Mouse (Mus musculus) kidney, embryonic 15.5 days (tissue): ENCODE measurements around the gene Pds5a. TPM values are rescaled to one million over a fixed set of nuclear protein-coding genes. Genes with fewer than 3 reads are reported as not detected.
A peak's percentile ranks its signal among the peaks of the same experiment; 100 is the strongest.

Source experiments
- ATAC-seq: fragments of 200-750 bp; cut with Nextera tagmentation; replicated peaks from 2 replicates; pipeline ENCODE4 v1.8.0; 2017; ENCODE audit warnings: moderate TSS enrichment; ENCODE audit not compliant: low FRiP score
- H3K27ac ChIP-seq: fragments of 300-500 bp; sonication (generic); 2 replicates; pipeline ENCODE4 v1.5.1; 2015; ENCODE audit warnings: mild to moderate bottlenecking, inconsistent platforms
- H3K27me3 ChIP-seq: fragments of 300-500 bp; sonication (generic); 2 replicates; pipeline ENCODE4 v1.6.1; 2015; ENCODE audit warnings: inconsistent platforms
- H3K36me3 ChIP-seq: fragments of 300-500 bp; sonication (generic); 2 replicates; pipeline ENCODE4 v1.6.1; 2015; ENCODE audit warnings: inconsistent platforms
- H3K4me1 ChIP-seq: fragments of 300-500 bp; sonication (generic); 2 replicates; pipeline ENCODE4 v1.6.1; 2015; ENCODE audit warnings: inconsistent platforms
- H3K4me2 ChIP-seq: fragments of 300-500 bp; sonication (generic); 2 replicates; pipeline ENCODE4 v1.6.1; 2015; ENCODE audit warnings: moderate library complexity, mild to moderate bottlenecking, inconsistent platforms
- H3K4me3 ChIP-seq: fragments of 300-500 bp; sonication (generic); replicated peaks from 2 replicates; pipeline ENCODE4 v1.5.1; 2015; ENCODE audit warnings: mild to moderate bottlenecking, inconsistent platforms
- H3K9ac ChIP-seq: fragments of 300-500 bp; sonication (generic); 2 replicates; pipeline ENCODE4 v1.6.1; 2015; ENCODE audit warnings: mild to moderate bottlenecking, inconsistent platforms
- H3K9me3 ChIP-seq: fragments of 300-500 bp; sonication (generic); replicated peaks from 2 replicates; pipeline ENCODE4 v1.6.1; 2016; ENCODE audit warnings: inconsistent platforms
- WGBS: fragments of 180-500 bp; shearing (Covaris S2); methylation state at CpG from one replicate; pipeline ENCODE4 v1.1.7; 2015; ENCODE audit warnings: mixed read lengths; 5-methylcytosine and 5-hydroxymethylcytosine counted together
- polyA plus RNA-seq: library from polyadenylated mRNA; unstranded; fragments of >200 nt; fragmentation: Nextera tagmentation; extraction: Ambion mirVana; gene quantifications from 2 replicates; pipeline ENCODE4 v1.2.1, GENCODE M21; 2015

Gene Pds5a
- polyA plus RNA-seq, 1 experiment from 2014 or later: 66.8 TPM

GRCm38 (mm10) chr5:65606820-65607219 is 91.3 kb downstream of the Pds5a start:
- Histone ChIP-seq H3K9ac (no peak overlapping the region), H3K4me3 (no peak overlapping the region), H3K27ac (no peak overlapping the region), H3K4me1 (no peaks in the 10 kb centered on the region), H3K27me3 (no peaks in the 10 kb centered on the region), H3K9me3 (no peaks in the 10 kb centered on the region), H3K4me2 (no peak overlapping the region), H3K36me3 (peaks cover 39% of the 10 kb centered on the region)
- no peak for ATAC-seq
- 92% methylated on average over 1 of the region's 1 CpGs for WGBS

GRCm38 (mm10) chr5:65599681-65600080 is 98.4 kb downstream of the Pds5a start:
- H3K27me3 ChIP-seq: no peaks in the 10 kb centered on the region
- H3K4me3 ChIP-seq: no peak overlapping the region
- no peaks in the 10 kb centered on the region for H3K9me3 ChIP-seq
- H3K36me3 ChIP-seq: peaks cover 59% of the 10 kb centered on the region
- ATAC-seq: no peak
- H3K9ac ChIP-seq: no peak overlapping the region
- WGBS: 90% methylated on average over 7 of the region's 7 CpGs
- no peak overlapping the region for H3K27ac ChIP-seq
- no peaks in the 10 kb centered on the region for H3K4me1 ChIP-seq
- H3K4me2 ChIP-seq: no peak overlapping the region

DNA sequence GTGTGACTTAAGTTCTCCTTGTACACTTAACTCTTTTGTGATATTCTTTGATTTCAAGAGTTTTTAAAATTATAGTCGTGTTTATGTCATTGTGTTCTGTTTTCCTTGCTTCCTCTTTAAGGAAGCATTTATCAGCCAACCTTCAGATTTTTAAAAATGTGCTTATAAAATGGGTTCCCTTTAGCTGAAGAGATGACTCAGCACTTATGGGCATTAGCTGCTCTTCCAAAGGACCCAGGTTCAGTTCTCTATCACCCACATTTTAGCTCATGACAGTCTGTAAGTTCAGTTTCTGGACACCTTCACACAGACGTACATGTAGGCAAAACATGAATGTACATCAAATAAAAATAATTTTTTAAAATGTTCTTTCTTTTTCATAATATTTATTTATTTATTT is 105.7 kb downstream of the Pds5a start:
- Histone ChIP-seq H3K9ac (no peak overlapping the region), H3K36me3 (peaks cover 52% of the 10 kb centered on the region), H3K4me3 (no peak overlapping the region), H3K4me2 (no peak overlapping the region), H3K27me3 (no peaks in the 10 kb centered on the region), H3K4me1 (no peaks in the 10 kb centered on the region), H3K27ac (no peak overlapping the region), H3K9me3 (no peaks in the 10 kb centered on the region)
- ATAC-seq: no peak
- WGBS: 96% methylated on average over 2 of the region's 2 CpGs

GRCm38 (mm10) chr5:65590199-65590598 is 107.9 kb downstream of the Pds5a start:
- whole genome bisulfite sequencing: 92% methylated on average over 1 of the region's 1 CpGs
- Histone ChIP-seq H3K4me3 (no peak overlapping the region), H3K36me3 (peaks cover 56% of the 10 kb centered on the region), H3K9ac (no peak overlapping the region), H3K27me3 (no peaks in the 10 kb centered on the region), H3K4me2 (no peak overlapping the region), H3K27ac (no peak overlapping the region), H3K4me1 (no peaks in the 10 kb centered on the region), H3K9me3 (no peaks in the 10 kb centered on the region)
- ATAC-seq: no peak

DNA sequence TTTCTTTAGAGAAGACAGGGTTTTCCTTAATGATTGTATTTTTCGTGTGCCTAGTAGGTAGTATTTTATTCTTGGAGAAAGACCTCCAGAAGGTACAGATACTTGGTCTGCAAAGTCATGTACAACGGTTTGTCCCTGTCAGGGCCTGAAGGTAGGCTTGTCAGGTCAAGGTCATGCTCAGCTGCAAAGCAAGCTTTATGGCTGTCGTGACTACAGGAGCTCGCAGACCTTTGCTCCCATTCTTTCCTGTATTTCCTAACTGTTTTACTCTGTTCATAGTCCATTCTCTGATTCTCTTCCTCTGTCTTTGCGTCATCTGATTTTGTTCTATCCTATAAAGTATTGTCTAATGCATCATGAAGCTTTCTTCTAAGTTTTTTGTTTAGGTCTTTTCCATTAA is 111.8 kb downstream of the Pds5a start:
- Histone ChIP-seq H3K36me3 (peaks cover 51% of the 10 kb centered on the region), H3K4me3 (no peak overlapping the region), H3K9me3 (no peaks in the 10 kb centered on the region), H3K27ac (no peak overlapping the region), H3K4me2 (no peak overlapping the region), H3K4me1 (no peaks in the 10 kb centered on the region), H3K27me3 (no peaks in the 10 kb centered on the region), H3K9ac (no peak overlapping the region)
- ATAC-seq: no peak
- WGBS: 78% methylated on average over 5 of the region's 5 CpGs

DNA sequence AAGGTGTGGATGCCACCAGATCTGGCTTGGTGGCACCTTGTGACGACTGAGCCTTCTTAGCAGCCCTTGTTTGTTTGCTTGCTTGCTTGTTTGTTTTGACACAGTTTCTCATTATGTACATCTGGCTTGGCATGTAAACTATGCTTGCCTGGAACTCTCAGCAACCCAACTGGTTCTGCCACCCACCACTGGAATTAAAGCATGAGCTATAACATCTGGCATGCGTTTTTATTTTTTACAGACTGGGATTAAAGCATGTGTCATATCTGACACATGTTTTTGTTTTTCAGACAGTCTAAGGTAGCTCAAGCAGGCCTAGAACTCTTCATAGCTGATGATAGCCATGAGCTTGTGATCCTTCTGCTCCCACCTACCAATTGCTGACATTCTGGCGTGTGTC is 119.5 kb downstream of the Pds5a start:
- Histone ChIP-seq H3K36me3 (peaks cover 53% of the 10 kb centered on the region), H3K4me2 (no peak overlapping the region), H3K9me3 (no peaks in the 10 kb centered on the region), H3K27me3 (no peaks in the 10 kb centered on the region), H3K27ac (no peak overlapping the region), H3K9ac (no peak overlapping the region), H3K4me1 (no peaks in the 10 kb centered on the region), H3K4me3 (no peak overlapping the region)
- 82% methylated on average over 3 of the region's 3 CpGs for WGBS
- ATAC-seq: no peak

DNA sequence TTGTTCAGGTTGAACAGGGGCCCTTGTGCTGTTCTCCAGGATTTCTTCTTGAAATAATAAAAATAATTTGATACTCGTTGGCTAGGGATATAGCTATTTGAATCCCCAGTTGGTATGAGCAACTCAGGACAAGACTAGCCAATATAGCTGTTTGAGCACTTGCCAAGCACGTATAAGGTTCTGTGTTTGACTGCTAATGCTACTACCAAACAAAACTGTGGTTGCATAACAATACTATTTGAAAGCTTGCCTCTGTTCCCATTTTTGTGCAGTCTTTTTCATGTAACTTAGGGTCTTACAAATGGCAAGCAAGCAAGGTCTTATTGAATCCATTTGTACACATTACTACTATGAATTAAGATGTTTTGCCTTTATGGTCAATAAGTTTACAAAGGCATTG is 122.2 kb downstream of the Pds5a start:
- Histone ChIP-seq H3K4me2 (no peak overlapping the region), H3K9me3 (no peaks in the 10 kb centered on the region), H3K4me3 (no peak overlapping the region), H3K4me1 (no peaks in the 10 kb centered on the region), H3K27ac (no peak overlapping the region), H3K9ac (no peak overlapping the region), H3K27me3 (no peaks in the 10 kb centered on the region), H3K36me3 (peaks cover 45% of the 10 kb centered on the region)
- 81% methylated on average over 2 of the region's 2 CpGs for WGBS
- ATAC-seq: no peak

DNA sequence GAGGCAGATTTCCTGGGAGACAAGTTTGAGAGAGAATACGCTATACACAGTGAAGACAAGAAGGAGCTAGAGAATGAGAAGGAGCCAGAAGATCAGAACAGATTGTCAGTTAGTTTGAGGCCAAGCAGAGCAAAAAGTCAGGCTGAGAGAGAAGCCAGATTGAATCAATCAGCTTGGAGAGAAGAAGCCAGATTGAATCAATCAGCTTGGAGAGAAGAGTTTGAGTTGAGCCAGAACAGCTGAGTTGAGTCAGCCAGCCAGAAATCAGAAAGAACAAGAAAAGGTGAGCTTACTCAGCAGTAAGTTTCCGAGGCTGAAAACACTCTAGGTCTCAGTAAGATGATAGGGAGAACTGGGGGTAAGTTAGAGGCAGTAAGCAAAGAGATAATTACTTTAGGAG is 123.2 kb downstream of the Pds5a start:
- H3K27me3 ChIP-seq: no peaks in the 10 kb centered on the region
- no peaks in the 10 kb centered on the region for H3K4me1 ChIP-seq
- H3K9ac ChIP-seq: no peak overlapping the region
- ATAC-seq: no peak
- H3K4me2 ChIP-seq: no peak overlapping the region
- WGBS: 68% methylated on average over 2 of the region's 2 CpGs
- no peak overlapping the region for H3K4me3 ChIP-seq
- H3K36me3 ChIP-seq: peaks cover 45% of the 10 kb centered on the region
- no peak overlapping the region for H3K27ac ChIP-seq
- H3K9me3 ChIP-seq: no peaks in the 10 kb centered on the region

- ATAC-seq: no peak
- WGBS: 69% methylated on average over 2 of the region's 2 CpGs
These were observed 132.6 kb downstream of the Pds5a start for GRCm38 (mm10) chr5:65565486-65565885.

DNA sequence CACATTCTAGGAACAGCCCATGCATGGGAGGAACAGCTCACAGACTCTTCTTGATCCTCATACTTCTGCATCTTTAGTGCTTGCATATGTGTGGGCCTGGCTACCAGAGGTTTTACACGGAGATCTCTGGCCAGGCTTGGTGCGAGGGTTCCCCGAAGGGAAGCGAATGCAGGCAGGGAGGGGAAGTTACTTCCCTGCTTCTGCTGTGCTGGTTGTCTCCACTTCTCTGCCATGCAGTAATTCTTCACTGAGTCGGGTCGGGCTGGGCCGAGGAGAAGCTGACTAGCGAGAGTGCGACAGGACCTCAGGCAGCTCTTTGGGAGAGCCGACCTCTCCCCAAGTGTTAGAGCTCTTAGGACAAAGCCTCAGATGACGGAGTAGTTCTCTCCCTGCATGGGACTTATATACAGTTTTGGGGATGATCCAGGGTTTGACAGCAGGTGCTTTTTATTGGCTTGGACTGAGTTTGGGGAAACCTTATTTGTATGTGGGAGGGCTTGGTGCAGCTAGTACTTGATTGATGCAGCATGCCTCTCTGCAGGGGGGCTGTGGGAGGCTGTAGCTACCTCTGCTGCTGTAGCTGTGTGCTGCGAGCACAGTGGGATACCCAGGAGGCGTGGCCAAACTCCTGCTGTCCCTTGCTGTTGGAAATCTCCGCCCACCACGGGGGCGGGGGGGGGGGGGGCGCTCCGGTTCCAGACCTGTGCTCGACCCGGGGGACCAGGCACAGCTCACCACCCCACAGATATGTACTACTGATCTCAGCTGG is 136.8 kb downstream of the Pds5a start:
- 41% methylated on average over 19 of the region's 20 CpGs for WGBS
- peak; percentile 56 for ATAC-seq
- H3K4me1 ChIP-seq: peaks cover 13% of the 10 kb centered on the region
- no peaks in the 10 kb centered on the region for H3K36me3 ChIP-seq
- no peak overlapping the region for H3K4me3 ChIP-seq
- no peaks in the 10 kb centered on the region for H3K9me3 ChIP-seq
- H3K27ac ChIP-seq: no peak overlapping the region
- no peaks in the 10 kb centered on the region for H3K27me3 ChIP-seq
- no peak overlapping the region for H3K9ac ChIP-seq
- H3K4me2 ChIP-seq: no peak overlapping the region

More at GRCm38 (mm10) chr5:65565486-65565885, 132.6 kb downstream of the Pds5a start:
- Histone ChIP-seq H3K4me2 (no peak overlapping the region), H3K4me1 (peaks cover 13% of the 10 kb centered on the region), H3K4me3 (no peak overlapping the region), H3K9me3 (no peaks in the 10 kb centered on the region), H3K36me3 (peaks cover 24% of the 10 kb centered on the region), H3K27me3 (no peaks in the 10 kb centered on the region), H3K9ac (no peak overlapping the region), H3K27ac (no peak overlapping the region)

DNA sequence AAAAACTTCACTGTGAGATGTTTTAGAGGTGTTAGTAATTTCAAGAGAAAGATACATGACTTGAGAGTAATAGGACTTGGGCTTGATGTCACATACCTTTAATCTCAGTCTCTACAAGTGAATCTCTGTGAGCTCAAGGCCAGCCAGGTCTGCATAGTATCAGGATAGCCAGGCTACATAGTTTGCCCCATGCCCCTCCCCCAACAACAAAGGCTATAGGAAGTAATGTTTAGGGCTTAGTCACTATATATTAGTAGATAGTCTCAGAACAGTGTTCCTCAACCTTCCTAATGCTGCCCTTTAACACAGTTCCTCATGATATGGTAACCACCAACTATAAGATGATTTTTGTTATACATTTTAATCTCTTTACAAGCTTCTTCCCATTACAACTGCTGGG is 141.0 kb downstream of the Pds5a start:
- Histone ChIP-seq H3K4me2 (no peak overlapping the region), H3K9me3 (no peaks in the 10 kb centered on the region)
- no peak for ATAC-seq

More for the DNA sequence above, 141.0 kb downstream of the Pds5a start:
- no peak overlapping the region for H3K27ac ChIP-seq
- peaks cover 9% of the 10 kb centered on the region; the same call in 1 of the 2 replicates for H3K4me1 ChIP-seq
- no peaks in the 10 kb centered on the region for H3K27me3 ChIP-seq
- H3K9ac ChIP-seq: no peak overlapping the region
- peaks cover 12% of the 10 kb centered on the region for H3K36me3 ChIP-seq
- H3K4me3 ChIP-seq: no peak overlapping the region
